ENCODE assay signal across 12 mouse cellular contexts in genomic region chr4:33072526-33073161, GRCm38 (mm10). TPM values are rescaled to one million over a fixed set of nuclear protein-coding genes. Genes with fewer than 3 reads are reported as not detected.
DNase-seq lines count a peak whose midpoint lies in the region; ATAC-seq and TF ChIP-seq lines count a peak whose summit lies in the region.
"Had no signal": no experiment of that assay in that cellular context is flagged by ENCODE, and none has a peak within 500 bp of the region (broad histone marks: within the 10 kb centered on the region; RNA-seq: fewer than 3 reads in every experiment).

No protein-coding gene starts in this region.

- WGBS in lung, postnatal 0 days, result 37% methylated on average over 11 of the region's 11 CpGs
- WGBS in liver, embryonic 11.5 days, result 29% methylated on average over 11 of the region's 11 CpGs

- H3K27me3 ChIP-seq in lung, postnatal 0 days (replicated peaks; ENCODE audit: insufficient read depth, low read length), result no peaks in the 10 kb centered on the region
- H3K27me3 ChIP-seq in liver, embryonic 11.5 days (replicated peaks; ENCODE audit: control insufficient read depth, insufficient read depth, low read length), result no peaks in the 10 kb centered on the region; the same call in 1 of the 2 replicates
- H3K27me3 ChIP-seq: limb, embryonic 15.5 days; Patski had no signal

- no peak overlapping the region for H3K9ac ChIP-seq in lung, postnatal 0 days (replicated peaks; ENCODE audit: low read depth)
- H3K9ac ChIP-seq in liver, embryonic 11.5 days (ENCODE audit: low read depth, low read length), result no peak overlapping the region
- H3K9ac ChIP-seq: limb, embryonic 15.5 days had no signal

- DNase-seq in lung, postnatal 0 days (ENCODE audit: low spot score), result peak; percentile 22
- no peak for DNase-seq in lung, postnatal 10 days
- no peak for DNase-seq in liver, embryonic 11.5 days (ENCODE audit: low spot score)
- peak; percentile 92 for DNase-seq in naive thymus-derived CD4-positive, alpha-beta T cell, adult 2 months (ENCODE audit: low read depth)
- DNase-seq in thymus, postnatal 4 days, result peak; percentile 79
- no peak for DNase-seq in left cerebral cortex, adult 8-10 months (ENCODE audit: low spot score in 2 of 2)
- no peak for DNase-seq in right cerebral cortex, adult 18-20 months
- no peak for DNase-seq in kidney, adult 18-20 months
- DNase-seq: heart, postnatal 4 days; right cerebral cortex, postnatal 14 days had no signal

- no peaks in the 10 kb centered on the region for H3K4me1 ChIP-seq in lung, postnatal 0 days (ENCODE audit: insufficient read depth, low read depth, low read length)
- H3K4me1 ChIP-seq in liver, embryonic 11.5 days (replicated peaks; ENCODE audit: control insufficient read depth, insufficient read depth, low read length), result peaks cover 8% of the 10 kb centered on the region
- H3K4me1 ChIP-seq: limb, embryonic 15.5 days had no signal

- H3K4me3 ChIP-seq in lung, postnatal 0 days (ENCODE audit: low read depth, low read length), result no peak overlapping the region
- no peak overlapping the region for H3K4me3 ChIP-seq in liver, embryonic 11.5 days (ENCODE audit: low read depth, low read length)
- H3K4me3 ChIP-seq: limb, embryonic 15.5 days had no signal

- TF ChIP-seq EP300 in lung, postnatal 0 days (IDR thresholded peaks at IDR 0.05), result no peak

- no peak overlapping the region for H3K27ac ChIP-seq in lung, postnatal 0 days (ENCODE audit: low read length)
- no peak overlapping the region for H3K27ac ChIP-seq in liver, embryonic 11.5 days (ENCODE audit: low read depth, low read length)
- H3K27ac ChIP-seq: limb, embryonic 15.5 days had no signal

- no peak for TF ChIP-seq CTCF in lung, postnatal 0 days (IDR thresholded peaks at IDR 0.05)

- H3K36me3 ChIP-seq in lung, postnatal 0 days (ENCODE audit: insufficient read depth, low read length), result no peaks in the 10 kb centered on the region
- H3K36me3 ChIP-seq in liver, embryonic 11.5 days (ENCODE audit: control insufficient read depth, insufficient read depth, low read length), result no peaks in the 10 kb centered on the region
- H3K36me3 ChIP-seq: limb, embryonic 15.5 days had no signal

- H3K9me3 ChIP-seq in lung, postnatal 0 days (ENCODE audit: low read length), result no peaks in the 10 kb centered on the region
- H3K9me3 ChIP-seq in liver, embryonic 11.5 days (ENCODE audit: control insufficient read depth, low read length), result no peaks in the 10 kb centered on the region
- H3K9me3 ChIP-seq: limb, embryonic 15.5 days had no signal

- no peak for ATAC-seq in lung, postnatal 0 days
- ATAC-seq in liver, embryonic 11.5 days (replicated peaks; ENCODE audit: low FRiP score), result peak; percentile 66
- ATAC-seq: Patski had no signal

- no peak overlapping the region for H3K4me2 ChIP-seq in lung, postnatal 0 days (replicated peaks; ENCODE audit: low read depth, low read length)
- H3K4me2 ChIP-seq in liver, embryonic 11.5 days, result peak overlapping the region; percentile 31
- H3K4me2 ChIP-seq: limb, embryonic 15.5 days had no signal

RNA-seq across cellular contexts. Expression of gene Gabrr2, which starts 9.8 kb away (rescaled TPM):
- polyA plus RNA-seq in lung, postnatal 0 days (2015; fragmentation: Nextera tagmentation; extraction: Ambion mirVana), result 0.14 and 0.27 TPM in 2 replicates
- not detected in 2 replicates for polyA plus RNA-seq in liver, embryonic 11.5 days (2014; fragmentation: Nextera tagmentation; extraction: Ambion mirVana)
- under 1 TPM; 0.58 to 0.96 (median 0.83) TPM for total RNA-seq in left cerebral cortex, adult 8-10 months (2022)
- total RNA-seq: heart, postnatal 4 days had no signal

RNA-seq across cellular contexts. Expression of gene Ube2j1, which starts 41.4 kb away (rescaled TPM):
- polyA plus RNA-seq in lung, postnatal 0 days (2015; fragmentation: Nextera tagmentation; extraction: Ambion mirVana), result 36.4 and 36.8 TPM in 2 replicates
- 43.6 and 44.3 TPM in 2 replicates for polyA plus RNA-seq in liver, embryonic 11.5 days (2014; fragmentation: Nextera tagmentation; extraction: Ambion mirVana)
- total RNA-seq in left cerebral cortex, adult 8-10 months (2022), result 100 to 1,000 TPM; 107 to 123 (median 109) TPM

RNA-seq across cellular contexts. Expression of gene Gabrr1, which starts 59.7 kb away (rescaled TPM):
- polyA plus RNA-seq in lung, postnatal 0 days (2015; fragmentation: Nextera tagmentation; extraction: Ambion mirVana), result 0.06 TPM in 1 of 2 replicates, not detected in the other
- polyA plus RNA-seq in liver, embryonic 11.5 days (2014; fragmentation: Nextera tagmentation; extraction: Ambion mirVana), result not detected in 2 replicates
- total RNA-seq in left cerebral cortex, adult 8-10 months (2022), result under 1 TPM in 1 of 4 experiments, not detected in 3; 0.36 TPM
- polyA plus RNA-seq: Patski had no signal

Comparison
In these comparisons a context has a peak if more than half of its experiments do, and no peak if none do; other contexts are left out.
1. DNase-seq: peak in lung, postnatal 0 days (single experiment), naive thymus-derived CD4-positive, alpha-beta T cell, adult 2 months (single experiment) and thymus, postnatal 4 days (single experiment); none in lung, postnatal 10 days (single experiment), liver, embryonic 11.5 days (single experiment), left cerebral cortex, adult 8-10 months (0 of 2), right cerebral cortex, adult 18-20 months (single experiment) and kidney, adult 18-20 months (single experiment).